Mouse (Mus musculus): Measurements from ENCODE around the gene Pak1ip1.

DNA sequence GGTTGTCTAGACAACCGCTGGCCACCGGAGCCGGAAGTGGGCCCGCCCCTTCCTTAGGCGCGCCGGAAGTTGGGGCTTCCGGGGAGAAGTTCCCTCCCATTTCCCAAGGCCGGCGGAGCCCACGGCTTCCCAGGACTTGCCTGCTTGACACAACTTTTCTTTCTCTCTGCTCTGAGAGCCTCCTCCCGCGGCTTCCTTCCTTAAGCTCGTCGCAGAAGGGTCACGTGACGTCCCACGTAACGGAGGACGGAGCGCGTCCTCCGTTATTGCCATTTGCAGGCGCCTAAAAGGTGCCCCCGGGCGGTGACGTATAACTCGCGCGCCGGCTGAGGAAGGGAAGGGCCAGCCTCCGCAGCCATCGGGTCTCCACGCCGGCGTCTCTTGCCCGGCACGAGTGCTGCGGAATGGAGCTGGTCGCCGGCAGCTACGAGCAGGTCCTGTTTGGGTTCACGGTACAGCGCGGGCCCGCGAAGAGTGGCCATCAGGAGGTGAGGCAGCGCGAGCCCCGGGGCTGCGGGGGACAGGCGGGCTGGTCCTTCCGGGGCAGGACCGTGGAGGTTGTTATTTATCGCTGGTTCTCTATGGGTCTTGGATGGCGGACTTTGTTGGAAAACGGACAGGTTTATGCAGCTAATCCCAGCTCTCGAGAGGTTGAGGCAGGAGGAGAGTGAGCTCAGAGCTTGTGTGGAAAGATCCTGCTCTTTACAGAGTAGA, at the start of gene Pak1ip1:
- TF ChIP-seq CTCF (conservative IDR thresholded peaks at IDR 0.05; ENCODE audit: insufficient read depth, insufficient read length, low read depth, low read length) (no peak), POLR2A (IDR thresholded peaks at IDR 0.05; ENCODE audit: low read depth, low read length) (no peak)

Data from kidney, adult 2 months (tissue).